Mouse (Mus musculus) olfactory bulb, adult 2 months (tissue): ENCODE measurements at regions not wholly inside any gene's neighbourhood (a gene's known extent, or its start where the extent isn't known, plus 50 kb on each side); places are given as distances from the start of the nearest gene placed in this dataset.

ENCODE experiments used
- CTCF ChIP-seq: fragments of 200-500 bp; IDR thresholded peaks from 2 replicates; pipeline ENCODE4 v1.5.1; 2012; ENCODE audit warnings: low read depth, mild to moderate bottlenecking, low read length, moderate library complexity; ENCODE audit not compliant: insufficient read depth
- POLR2A ChIP-seq: fragments of 200-500 bp; IDR thresholded peaks from 2 replicates; pipeline ENCODE4 v1.6.1; 2012; ENCODE audit warnings: mild to moderate bottlenecking, low read depth, low read length, moderate library complexity; ENCODE audit not compliant: insufficient read depth

GRCm38 (mm10) chr12:8090279-8090626 lies 112.8 kb downstream of the Apob start:
- TF ChIP-seq CTCF: no peak
- no peak for TF ChIP-seq POLR2A
